Mouse (Mus musculus) heart, adult 9 months (tissue): Measurements from ENCODE around the gene Ctcfl.
A peak's percentile ranks its signal among the peaks of the same experiment; 100 is the strongest.

Experiments
- DNase-seq, 2 experiments: peaks; one replicate each; pipeline ENCODE4 v3.0.0; 2022; ENCODE audit warnings: low spot score in 2 of 2

Ctcfl gene

DNA sequence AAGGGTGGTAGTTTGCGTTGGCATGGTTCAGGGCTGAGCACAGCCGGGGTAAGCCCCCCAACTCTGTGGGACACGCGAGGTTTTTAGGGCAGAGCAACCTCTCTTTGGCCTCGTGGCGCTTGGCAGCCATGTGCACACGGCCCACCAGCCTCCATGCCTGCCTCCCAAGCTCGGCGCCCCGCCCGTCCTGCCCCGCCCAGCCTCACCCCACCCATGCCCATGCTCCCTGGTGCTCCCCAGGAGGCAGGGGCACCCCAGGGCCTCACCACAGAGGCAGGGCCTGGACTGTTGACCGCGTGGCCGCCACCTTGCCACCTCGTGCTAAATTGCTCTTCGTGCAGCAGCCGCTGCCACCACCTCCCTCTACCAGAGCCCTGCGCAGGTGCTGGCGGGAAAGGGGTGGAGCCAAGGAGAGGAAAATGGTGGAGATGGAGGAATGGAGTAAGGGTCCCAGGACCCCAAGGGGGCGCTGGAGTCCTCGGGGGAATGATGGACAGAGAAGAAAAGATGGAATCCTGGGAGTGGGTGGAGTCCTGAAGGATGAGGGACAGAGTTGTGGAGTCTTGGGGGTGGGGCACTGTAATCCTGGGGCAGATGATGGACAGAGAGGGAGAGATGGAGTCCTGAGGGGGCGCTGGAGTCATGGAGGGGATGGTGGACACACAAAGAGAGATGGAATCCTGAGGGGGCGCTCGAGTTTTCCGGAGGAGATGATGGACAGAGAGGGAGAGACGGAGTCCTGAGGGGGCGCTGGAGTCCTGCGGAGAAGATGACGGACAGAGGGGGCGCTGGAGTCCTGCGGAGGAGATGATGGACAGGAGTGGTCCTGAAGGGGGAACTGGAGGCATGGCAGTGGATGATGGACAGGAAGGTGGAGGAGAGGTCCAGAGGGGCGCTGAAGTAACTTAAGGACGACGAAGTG, at the start of gene Ctcfl:
Ctcfl (minus strand) TSS at position 503 of the 922 bp plus-strand sequence.
- no peak for DNase-seq

- peak; percentile 56 to 74 for DNase-seq
These were observed 49.1 kb upstream of the Ctcfl start for GRCm38 (mm10) chr2:173168411-173168851.

- DNase-seq, result no peak
These were observed 46.0 kb upstream of the Ctcfl start for GRCm38 (mm10) chr2:173165357-173165756.

DNA sequence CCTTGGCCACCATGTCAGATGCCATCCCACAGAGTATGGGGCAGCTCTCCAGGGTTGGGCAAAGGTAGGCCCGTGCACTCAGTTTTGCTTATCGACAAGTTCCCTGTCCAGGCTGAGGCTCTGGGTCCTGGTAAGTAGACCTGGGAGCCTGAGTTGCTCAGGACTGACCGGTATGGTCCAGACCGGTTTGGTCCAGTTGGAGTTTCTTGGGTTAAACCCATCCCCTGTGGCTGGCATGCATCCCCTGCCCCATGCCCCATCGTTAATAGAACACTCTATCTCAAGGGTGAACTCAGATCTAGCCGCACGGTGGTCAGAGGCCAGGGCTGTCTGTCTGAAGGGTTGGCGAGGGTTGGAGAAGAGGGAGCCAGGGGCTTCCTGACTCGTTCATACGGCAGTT, 45.6 kb upstream of the Ctcfl start:
- no peak for DNase-seq

- DNase-seq, result no peak
These were observed 45.0 kb upstream of the Ctcfl start for GRCm38 (mm10) chr2:173164358-173164757.

DNA sequence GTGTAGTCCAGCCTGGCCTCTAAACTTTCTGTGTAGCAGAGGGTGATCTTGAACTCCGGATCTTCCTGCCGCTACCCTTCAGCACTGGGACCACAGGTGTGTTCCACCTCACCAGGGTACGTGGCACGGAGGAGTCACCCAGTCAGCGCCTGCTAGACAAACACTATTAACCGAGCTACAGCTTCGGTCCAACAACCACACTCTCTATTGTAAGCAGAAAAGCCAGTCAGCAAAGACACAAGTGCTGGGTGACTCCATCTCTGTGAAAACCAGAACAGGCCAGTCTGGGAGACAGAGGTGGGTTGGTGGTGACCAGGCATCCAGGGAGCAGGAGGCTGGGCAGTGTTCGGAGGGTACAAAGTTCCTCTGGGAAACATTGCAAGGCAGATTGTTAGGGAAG, 44.1 kb upstream of the Ctcfl start:
- no peak for DNase-seq

DNA sequence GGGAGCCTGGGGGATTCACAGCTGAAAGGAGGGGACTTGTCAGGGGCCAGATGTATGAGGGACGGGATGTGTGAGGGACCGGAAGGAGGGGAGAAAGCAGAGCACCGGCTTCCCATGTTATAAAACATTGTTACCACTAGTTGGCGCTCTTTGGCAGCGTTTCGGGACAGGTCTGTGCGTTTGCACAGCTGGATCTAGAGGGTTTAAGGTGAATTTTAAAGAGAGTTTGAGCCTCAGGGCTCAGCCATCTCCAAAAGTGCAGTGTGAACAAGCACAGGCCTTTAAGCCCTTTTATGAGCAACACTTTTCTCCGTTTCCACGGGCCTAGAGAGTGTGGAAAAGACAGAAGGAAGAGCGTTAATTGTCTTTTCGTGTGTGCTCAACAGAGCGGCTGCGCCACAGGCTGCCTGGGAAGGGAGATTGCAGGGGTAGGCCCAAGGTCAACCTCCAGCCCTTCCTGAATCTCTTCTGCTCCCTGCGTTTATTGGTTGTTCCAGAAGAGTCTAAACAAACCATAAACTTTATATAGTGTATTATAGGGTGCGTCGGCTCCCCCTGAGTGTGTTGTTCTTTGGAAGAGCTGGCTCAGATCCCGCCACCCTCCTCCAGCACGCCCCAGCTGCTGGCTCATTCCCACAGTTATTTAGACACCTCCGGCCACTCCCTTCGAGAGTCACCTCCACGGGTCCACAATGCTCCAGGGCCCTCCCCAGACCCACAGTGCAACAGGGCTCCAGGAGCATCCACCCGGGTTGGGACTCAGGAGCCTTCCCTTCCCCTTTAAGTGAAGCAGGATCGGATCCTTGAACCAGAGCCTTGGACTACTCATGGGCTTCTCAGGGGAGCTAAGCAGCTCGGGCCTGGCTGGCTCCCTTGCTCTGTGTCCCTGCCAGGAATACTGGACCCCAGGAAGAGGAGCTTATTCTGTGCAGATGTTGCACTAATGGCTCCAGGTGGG, 40.3 kb upstream of the Ctcfl start:
- DNase-seq, result peak; percentile 34 to 51

DNA sequence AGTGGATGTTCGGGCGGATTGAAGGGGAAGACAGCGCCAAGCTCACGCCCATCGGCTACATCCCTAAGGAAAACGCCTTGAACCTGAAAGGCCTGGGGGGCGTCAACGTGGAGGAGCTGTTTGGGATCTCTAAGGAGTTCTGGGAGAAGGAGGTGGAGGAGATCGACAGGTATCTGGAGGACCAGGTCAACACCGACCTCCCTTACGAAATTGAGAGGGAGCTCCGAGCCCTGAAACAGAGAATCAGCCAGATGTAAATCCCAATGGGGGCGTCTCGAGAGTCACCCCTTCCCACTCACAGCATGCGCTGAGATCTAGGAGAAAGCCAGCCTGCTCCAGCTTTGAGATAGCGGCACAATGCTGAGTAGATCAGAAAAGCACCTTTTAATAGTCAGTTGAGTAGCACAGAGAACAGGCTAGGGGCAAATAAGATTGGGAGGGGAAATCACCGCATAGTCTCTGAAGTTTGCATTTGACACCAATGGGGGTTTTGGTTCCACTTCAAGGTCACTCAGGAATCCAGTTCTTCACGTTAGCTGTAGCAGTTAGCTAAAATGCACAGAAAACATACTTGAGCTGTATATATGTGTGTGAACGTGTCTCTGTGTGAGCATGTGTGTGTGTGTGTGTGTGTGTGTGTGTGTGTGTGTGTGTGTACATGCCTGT, 39.2 kb upstream of the Ctcfl start:
- no peak for DNase-seq

DNA sequence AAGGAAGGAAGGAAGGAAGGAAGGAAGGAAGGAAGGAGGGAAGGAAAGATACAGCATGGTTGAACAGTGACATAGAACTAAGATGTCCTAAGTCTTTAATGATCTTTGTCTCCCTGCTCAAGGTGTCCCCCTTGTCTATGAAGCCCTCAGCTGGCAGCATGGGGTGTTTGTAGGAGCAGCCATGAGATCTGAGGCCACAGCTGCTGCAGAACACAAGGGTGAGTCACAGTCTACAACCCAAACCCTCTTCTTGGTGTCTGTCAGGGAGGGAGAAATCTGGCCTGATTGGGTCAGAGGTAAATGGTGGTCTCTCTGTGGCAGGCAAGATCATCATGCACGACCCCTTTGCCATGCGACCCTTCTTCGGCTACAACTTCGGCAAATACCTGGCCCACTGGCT, 38.5 kb upstream of the Ctcfl start:
- DNase-seq, result no peak

DNA sequence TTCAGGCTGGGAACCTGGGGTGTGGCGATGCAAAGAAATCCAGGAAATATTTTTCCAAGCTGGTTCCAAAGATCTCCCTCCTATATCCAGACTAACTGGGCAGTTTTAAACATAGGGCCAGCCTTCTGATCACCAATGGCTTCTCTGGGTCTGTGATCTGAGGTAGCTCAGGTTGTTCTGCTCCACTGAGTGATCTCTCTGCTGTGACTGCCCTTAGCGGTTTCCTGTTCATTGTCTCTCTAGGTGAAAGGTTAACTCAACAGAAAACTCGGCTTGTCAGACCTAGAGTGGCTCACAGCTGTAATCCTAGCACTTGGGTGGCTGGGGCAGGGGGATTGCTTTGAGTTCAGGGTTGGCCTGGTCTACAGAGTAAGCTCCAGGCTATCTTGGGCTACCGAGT, 38.1 kb upstream of the Ctcfl start:
- no peak for DNase-seq

DNA sequence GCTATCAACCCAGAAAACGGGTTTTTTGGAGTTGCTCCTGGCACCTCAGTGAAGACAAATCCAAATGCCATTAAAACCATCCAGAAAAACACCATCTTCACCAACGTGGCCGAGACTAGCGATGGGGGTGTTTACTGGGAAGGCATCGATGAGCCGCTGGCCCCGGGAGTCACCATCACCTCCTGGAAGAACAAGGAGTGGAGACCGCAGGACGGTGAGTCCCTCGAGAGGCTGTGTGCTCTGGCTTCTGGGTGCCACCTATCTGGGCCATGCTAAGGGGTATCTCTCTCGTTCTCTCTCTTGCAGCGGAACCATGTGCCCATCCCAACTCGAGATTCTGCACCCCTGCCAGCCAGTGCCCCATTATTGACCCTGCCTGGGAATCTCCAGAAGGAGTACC, 37.6 kb upstream of the Ctcfl start:
- no peak for DNase-seq

GRCm38 (mm10) chr2:173155907-173156306, 36.6 kb upstream of the Ctcfl start:
- DNase-seq, result no peak

DNA sequence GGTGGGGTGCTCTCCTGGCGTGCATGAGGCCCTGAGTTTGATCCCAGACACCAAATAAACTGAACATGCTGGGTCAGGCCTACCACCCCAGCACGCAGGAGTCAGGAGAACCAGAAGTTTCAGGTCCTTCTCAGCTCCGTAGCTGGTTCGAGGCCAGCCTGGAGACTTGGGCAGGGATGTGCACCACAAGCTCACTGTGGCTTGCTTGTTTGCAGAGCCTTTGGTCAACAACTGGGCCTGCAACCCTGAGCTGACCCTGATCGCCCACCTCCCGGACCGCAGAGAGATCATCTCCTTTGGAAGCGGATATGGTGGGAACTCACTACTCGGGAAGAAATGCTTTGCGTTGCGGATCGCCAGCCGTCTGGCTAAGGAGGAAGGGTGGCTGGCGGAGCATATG, 35.6 kb upstream of the Ctcfl start:
- no peak for DNase-seq

- no peak for DNase-seq
These were observed 35.2 kb upstream of the Ctcfl start for GRCm38 (mm10) chr2:173154513-173154912.

DNA sequence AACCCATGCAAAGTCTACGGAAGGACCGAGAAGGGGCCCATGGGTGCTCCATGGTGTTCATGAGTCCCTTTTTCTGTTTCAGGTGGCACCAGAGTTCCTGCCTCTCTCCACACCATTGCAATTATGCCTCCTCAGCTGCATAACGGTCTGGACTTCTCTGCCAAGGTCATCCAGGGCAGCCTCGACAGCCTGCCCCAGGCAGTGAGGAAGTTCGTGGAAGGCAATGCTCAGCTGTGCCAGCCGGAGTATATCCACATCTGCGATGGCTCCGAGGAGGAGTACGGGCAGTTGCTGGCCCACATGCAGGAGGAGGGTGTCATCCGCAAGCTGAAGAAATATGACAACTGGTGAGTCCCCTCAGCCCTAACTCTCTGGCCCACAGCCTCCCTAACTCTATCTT, 33.9 kb upstream of the Ctcfl start:
- DNase-seq, result no peak

GRCm38 (mm10) chr2:173152436-173153151, 33.3 kb upstream of the Ctcfl start, which contains the start of gene Pck1:
Gene Pck1, plus strand, starts transcription at chr2:173153048.
- DNase-seq, result no peak

GRCm38 (mm10) chr2:173151784-173152284, 32.5 kb upstream of the Ctcfl start:
- no peak for DNase-seq

- no peak for DNase-seq
These were observed 32.0 kb upstream of the Ctcfl start for GRCm38 (mm10) chr2:173151352-173151751.

DNA sequence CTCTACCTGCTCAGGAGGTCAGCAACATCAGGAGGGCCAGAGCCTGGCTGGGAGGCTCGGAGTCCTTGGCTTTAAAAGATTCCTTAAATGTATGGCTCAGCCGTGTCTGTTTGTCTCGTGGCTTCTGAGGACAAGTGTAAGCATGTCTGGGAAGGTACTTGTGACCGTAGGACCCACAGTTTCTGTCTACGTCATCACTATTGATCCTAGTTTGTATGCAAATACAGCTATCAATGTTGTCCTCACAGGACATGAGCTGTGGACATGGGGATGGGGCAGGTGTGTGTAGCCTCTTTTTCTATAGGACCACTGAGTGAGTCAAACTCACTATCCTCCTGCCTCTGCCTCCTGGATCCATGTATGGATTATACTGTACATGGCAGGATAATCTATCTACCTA, 28.7 kb upstream of the Ctcfl start:
- no peak for DNase-seq

DNA sequence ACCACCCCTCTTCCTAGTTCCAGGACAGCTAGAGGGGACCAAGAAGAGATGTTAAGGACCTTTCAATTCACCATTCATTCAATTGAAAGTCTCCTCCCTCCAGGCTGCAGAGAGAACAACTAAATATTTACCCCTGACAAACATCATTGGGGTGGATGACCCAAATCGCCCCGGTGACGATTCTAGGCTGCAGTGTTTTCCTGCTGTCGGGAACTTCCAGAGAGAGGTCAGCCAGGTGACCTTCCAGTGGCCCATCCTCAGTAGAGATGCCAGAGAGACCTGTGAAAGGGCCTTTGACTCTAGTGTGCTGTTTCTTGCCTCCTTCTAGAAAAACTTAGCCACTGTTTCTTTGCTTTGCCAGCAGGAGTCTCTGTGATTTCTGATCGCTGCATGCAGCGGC, 27.4 kb upstream of the Ctcfl start:
- no peak for DNase-seq

GRCm38 (mm10) chr2:173145808-173146207, 26.5 kb upstream of the Ctcfl start:
- no peak for DNase-seq
